Mouse (Mus musculus) hindbrain, postnatal 0 days (tissue): Measurements from ENCODE around the gene Naaladl2. TPM values are rescaled to one million over a fixed set of nuclear protein-coding genes. Genes with fewer than 3 reads are reported as not detected.

Experiments used
- ATAC-seq: fragments of 200-750 bp; cut with Nextera tagmentation; 2 replicates; pipeline ENCODE4 v1.8.0; 2017; ENCODE audit warnings: mild to moderate bottlenecking, moderate TSS enrichment, moderate library complexity
- DNase-seq: peaks from one replicate; pipeline ENCODE4 v3.0.0-alpha.2; 2015; ENCODE audit warnings: low spot score
- H3K27ac ChIP-seq: fragments of 300-500 bp; sonication (generic); 2 replicates; pipeline ENCODE4 v1.5.1; 2014; ENCODE audit warnings: mild to moderate bottlenecking
- H3K27me3 ChIP-seq: fragments of 300-500 bp; sonication (generic); 2 replicates; pipeline ENCODE4 v1.6.1; 2014; ENCODE audit warnings: low read length, mixed read lengths; ENCODE audit not compliant: insufficient read depth
- H3K36me3 ChIP-seq: fragments of 300-500 bp; sonication (generic); 2 replicates; pipeline ENCODE4 v1.6.1; 2014; ENCODE audit warnings: low read length, mixed read lengths; ENCODE audit not compliant: insufficient read depth
- H3K4me1 ChIP-seq: fragments of 300-500 bp; sonication (generic); 2 replicates; pipeline ENCODE4 v1.6.1; 2014; ENCODE audit warnings: antibody characterized with exemption, low read length, mixed read lengths; ENCODE audit not compliant: insufficient read depth
- H3K4me2 ChIP-seq: fragments of 300-500 bp; sonication (generic); 2 replicates; pipeline ENCODE4 v1.6.1; 2014; ENCODE audit warnings: low read depth, mild to moderate bottlenecking, low read length, moderate library complexity, mixed read lengths
- H3K4me3 ChIP-seq: fragments of 300-500 bp; sonication (generic); 2 replicates; pipeline ENCODE4 v1.5.1; 2014; ENCODE audit warnings: low read length
- H3K9ac ChIP-seq: fragments of 300-500 bp; sonication (generic); replicated peaks from 2 replicates; pipeline ENCODE4 v1.6.1; 2014; ENCODE audit warnings: mild to moderate bottlenecking, low read length, moderate library complexity, mixed read lengths
- H3K9me3 ChIP-seq: fragments of 300-500 bp; sonication (generic); 2 replicates; pipeline ENCODE4 v1.6.1; 2016; ENCODE audit warnings: low read length, mixed read lengths
- CTCF ChIP-seq: IDR thresholded peaks from 2 replicates; pipeline ENCODE4 v1.5.1; 2016; ENCODE audit warnings: antibody characterized with exemption, control low read depth, low read depth
- WGBS: fragments of 180-500 bp; shearing (Covaris S2); extraction: QIAGEN DNeasy Blood & Tissue Kit; methylation state at CpG from one replicate; pipeline ENCODE4 v1.1.7; 2014; 5-methylcytosine and 5-hydroxymethylcytosine counted together
- polyA plus RNA-seq: library from polyadenylated mRNA; unstranded; fragments of >200 nt; fragmentation: Nextera tagmentation; extraction: Ambion mirVana; gene quantifications from 2 replicates; pipeline ENCODE4 v1.2.1, GENCODE M21; 2015
- total RNA-seq: library from RNA; depleted of rRNA; stranded (reverse); fragments of >200 nt; gene quantifications from 2 replicates; pipeline ENCODE4 v1.2.3, GENCODE M21; 2014

Gene Naaladl2
- total and polyA plus RNA-seq, 2 experiments from 2014 or later, result 0.37 to 0.81 TPM

DNA sequence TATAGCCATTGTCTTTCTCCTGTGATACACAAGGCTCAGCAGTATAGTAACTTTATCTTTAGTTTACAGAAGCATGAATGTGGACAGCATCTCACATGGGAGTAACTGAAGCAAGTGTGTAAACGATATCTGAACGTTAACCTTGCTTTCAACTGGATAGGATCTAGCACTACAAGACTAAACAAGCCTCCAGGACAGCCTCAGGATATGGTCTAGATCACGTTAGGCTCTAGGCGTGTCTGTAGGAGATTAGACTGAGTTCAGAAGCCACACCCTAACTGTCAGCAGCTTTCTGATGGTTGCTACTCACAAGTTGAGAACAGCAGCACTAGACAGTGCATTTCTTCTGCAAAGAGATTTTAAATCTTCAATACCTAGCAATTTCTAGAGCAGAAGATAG lies 1216.0 kb downstream of the Naaladl2 start:
- WGBS, result 87% methylated on average over 4 of the region's 4 CpGs
- Histone ChIP-seq H3K9me3 (no peaks in the 10 kb centered on the region), H3K9ac (no peak overlapping the region), H3K4me3 (no peak overlapping the region), H3K4me1 (no peaks in the 10 kb centered on the region), H3K36me3 (no peaks in the 10 kb centered on the region), H3K27me3 (no peaks in the 10 kb centered on the region), H3K27ac (no peak overlapping the region), H3K4me2 (no peak overlapping the region)
- no peak for TF ChIP-seq CTCF
- DNase-seq, result no peak
- ATAC-seq, result no peak

- Histone ChIP-seq H3K27me3 (no peaks in the 10 kb centered on the region), H3K36me3 (no peaks in the 10 kb centered on the region), H3K27ac (no peak overlapping the region), H3K4me3 (no peak overlapping the region), H3K9me3 (no peaks in the 10 kb centered on the region), H3K4me2 (no peak overlapping the region), H3K9ac (no peak overlapping the region), H3K4me1 (no peaks in the 10 kb centered on the region)
- TF ChIP-seq CTCF, result no peak
- DNase-seq (no peak), ATAC-seq (no peak)
- WGBS, result 81% methylated on average over 1 of the region's 1 CpGs
Measured at GRCm38 (mm10) chr3:23907682-23908081, 1236.4 kb downstream of the Naaladl2 start.

DNA sequence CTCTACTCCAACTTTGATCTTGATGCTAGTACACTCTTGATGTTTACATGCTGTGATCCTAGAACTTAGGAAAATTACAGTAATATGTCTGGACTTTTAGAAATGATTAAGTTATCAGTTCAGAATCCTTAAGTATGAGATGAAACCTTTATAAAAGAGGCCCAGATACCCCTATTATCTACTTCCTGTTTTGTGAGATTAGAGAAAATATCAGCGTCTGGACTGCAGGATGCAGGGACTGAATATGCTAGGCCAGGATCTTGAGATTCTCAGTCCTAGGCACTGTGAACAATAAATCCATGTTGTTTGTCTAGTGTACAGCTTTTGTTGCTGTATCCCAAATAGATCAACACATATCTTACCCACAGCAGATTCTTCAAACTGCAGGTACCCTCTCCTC lies 1278.4 kb downstream of the Naaladl2 start:
- DNase-seq (no peak), ATAC-seq (no peak)
- H3K9me3 ChIP-seq, result no peaks in the 10 kb centered on the region
- H3K27me3 ChIP-seq, result no peaks in the 10 kb centered on the region
- H3K9ac ChIP-seq, result no peak overlapping the region
- no peak for TF ChIP-seq CTCF
- no peaks in the 10 kb centered on the region for H3K36me3 ChIP-seq
- 91% methylated on average over 1 of the region's 1 CpGs for WGBS
- H3K4me2 ChIP-seq, result no peak overlapping the region
- no peak overlapping the region for H3K27ac ChIP-seq
- H3K4me1 ChIP-seq, result no peaks in the 10 kb centered on the region
- no peak overlapping the region for H3K4me3 ChIP-seq

DNA sequence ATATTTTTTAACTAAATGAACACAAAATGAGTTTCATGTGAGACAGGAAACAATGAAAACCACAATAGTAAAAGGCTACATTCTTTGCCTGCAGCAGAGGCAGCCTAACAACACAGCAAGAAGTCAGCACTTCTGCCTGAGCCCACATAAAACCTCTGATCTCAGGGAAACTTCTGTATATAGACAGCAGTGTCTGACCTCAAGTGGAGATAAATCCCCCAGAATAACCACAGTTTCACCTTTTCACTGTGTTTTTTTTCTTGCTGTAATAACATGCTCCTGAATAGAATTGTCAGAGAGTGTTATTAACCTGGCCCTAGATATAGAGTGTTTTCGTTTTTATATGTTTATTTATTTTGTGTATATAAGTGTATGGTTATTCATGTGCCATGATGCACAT lies 1286.8 kb downstream of the Naaladl2 start:
- Histone ChIP-seq H3K4me2 (no peak overlapping the region), H3K9ac (no peak overlapping the region), H3K4me1 (no peaks in the 10 kb centered on the region), H3K36me3 (no peaks in the 10 kb centered on the region), H3K9me3 (no peaks in the 10 kb centered on the region), H3K27me3 (no peaks in the 10 kb centered on the region), H3K27ac (no peak overlapping the region), H3K4me3 (no peak overlapping the region)
- no peak for TF ChIP-seq CTCF
- no peak for DNase-seq
- 81% methylated on average over 1 of the region's 1 CpGs for WGBS
- no peak for ATAC-seq

GRCm38 (mm10) chr3:23817585-23817984 lies 1326.5 kb downstream of the Naaladl2 start:
- Histone ChIP-seq H3K9me3 (no peaks in the 10 kb centered on the region), H3K36me3 (no peaks in the 10 kb centered on the region), H3K4me2 (no peak overlapping the region), H3K9ac (no peak overlapping the region), H3K4me1 (no peaks in the 10 kb centered on the region), H3K27me3 (no peaks in the 10 kb centered on the region), H3K27ac (no peak overlapping the region), H3K4me3 (no peak overlapping the region)
- ATAC-seq, result no peak
- no peak for DNase-seq
- TF ChIP-seq CTCF, result no peak

DNA sequence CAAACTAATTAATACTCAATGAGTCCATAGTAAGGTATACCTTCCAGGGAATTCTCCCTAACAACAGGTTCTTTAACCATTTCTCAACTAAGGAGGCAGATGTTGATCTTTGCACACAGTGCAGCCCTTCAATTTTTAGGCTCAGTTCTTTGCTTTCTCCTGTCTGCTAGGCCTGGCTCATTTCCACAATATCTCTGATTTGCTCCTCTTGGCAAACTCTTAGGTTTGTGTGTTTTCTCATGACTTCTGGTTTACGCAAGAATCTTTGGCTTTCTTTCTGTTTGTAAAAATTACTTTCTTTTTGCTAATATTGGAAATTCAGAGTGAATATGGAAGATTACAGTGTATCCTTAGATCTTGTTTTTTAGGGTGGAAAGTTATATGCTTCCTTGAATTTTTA lies 1385.3 kb downstream of the Naaladl2 start:
- no peak for DNase-seq
- no peak for ATAC-seq
- no peaks in the 10 kb centered on the region for H3K36me3 ChIP-seq
- H3K27ac ChIP-seq, result no peak overlapping the region
- H3K9ac ChIP-seq, result no peak overlapping the region
- WGBS, result 84% methylated on average over 1 of the region's 1 CpGs
- no peak for TF ChIP-seq CTCF
- no peaks in the 10 kb centered on the region for H3K9me3 ChIP-seq
- H3K4me1 ChIP-seq, result no peaks in the 10 kb centered on the region
- H3K4me3 ChIP-seq, result no peak overlapping the region
- no peaks in the 10 kb centered on the region for H3K27me3 ChIP-seq
- H3K4me2 ChIP-seq, result no peak overlapping the region
